Mouse (Mus musculus) liver, adult (tissue): ENCODE measurements around the gene Qprt.

Source experiments
- GATA4 ChIP-seq: IDR thresholded peaks from 2 replicates; pipeline ENCODE4 v1.6.1; 2014; ENCODE audit warnings: mild to moderate bottlenecking, low read length; ENCODE audit not compliant: insufficient replicate concordance

Gene Qprt

GRCm38 (mm10) chr7:127121911-127122270 is at the start of gene Qprt:
Qprt (minus strand) TSS chr7:127122226.
- no peak for TF ChIP-seq GATA4

GRCm38 (mm10) chr7:127166501-127166900 is 44.5 kb upstream of the Qprt start:
- TF ChIP-seq GATA4: no peak

- no peak for TF ChIP-seq GATA4
These were observed 43.8 kb upstream of the Qprt start for GRCm38 (mm10) chr7:127165607-127166493.

- no peak for TF ChIP-seq GATA4
These were observed 42.0 kb upstream of the Qprt start for GRCm38 (mm10) chr7:127164002-127164401.

- TF ChIP-seq GATA4: no peak
These were observed 40.5 kb upstream of the Qprt start for GRCm38 (mm10) chr7:127162546-127162945.

- no peak for TF ChIP-seq GATA4
These were observed 35.5 kb upstream of the Qprt start for GRCm38 (mm10) chr7:127157548-127157947.

- TF ChIP-seq GATA4: no peak
These were observed 31.5 kb upstream of the Qprt start for GRCm38 (mm10) chr7:127153477-127153876.

- TF ChIP-seq GATA4: no peak
These were observed 30.4 kb upstream of the Qprt start for GRCm38 (mm10) chr7:127152464-127152863.

GRCm38 (mm10) chr7:127147901-127148300 is 25.9 kb upstream of the Qprt start:
- TF ChIP-seq GATA4: no peak

- no peak for TF ChIP-seq GATA4
These were observed 24.2 kb upstream of the Qprt start for GRCm38 (mm10) chr7:127146267-127146603.

GRCm38 (mm10) chr7:127145387-127146266 is 23.6 kb upstream of the Qprt start:
- no peak for TF ChIP-seq GATA4

GRCm38 (mm10) chr7:127144412-127144811 is 22.4 kb upstream of the Qprt start:
- TF ChIP-seq GATA4: no peak

- no peak for TF ChIP-seq GATA4
These were observed 20.6 kb upstream of the Qprt start for GRCm38 (mm10) chr7:127142666-127143065.

GRCm38 (mm10) chr7:127142214-127142613 is 20.2 kb upstream of the Qprt start:
- no peak for TF ChIP-seq GATA4

GRCm38 (mm10) chr7:127140623-127141404 is 18.8 kb upstream of the Qprt start:
- no peak for TF ChIP-seq GATA4
